Mouse (Mus musculus): ENCODE data around the gene Gm20388. TPM values are rescaled to one million over a fixed set of nuclear protein-coding genes. Genes with fewer than 3 reads are reported as not detected.

Gm20388 gene
- total RNA-seq, 2 experiments from 2014 or later: 2.2 to 7.6 TPM

GRCm38 (mm10) chr8:120657415-120657814 lies 746.8 kb downstream of the Gm20388 start:
- peak overlapping the region; percentile 72 for H3K27ac ChIP-seq
- H3K4me3 ChIP-seq: no peak overlapping the region
- no peak for DNase-seq (ENCODE audit: low spot score in 2 of 2)
- no peak for TF ChIP-seq CTCF (conservative IDR thresholded peaks at IDR 0.05)

DNA sequence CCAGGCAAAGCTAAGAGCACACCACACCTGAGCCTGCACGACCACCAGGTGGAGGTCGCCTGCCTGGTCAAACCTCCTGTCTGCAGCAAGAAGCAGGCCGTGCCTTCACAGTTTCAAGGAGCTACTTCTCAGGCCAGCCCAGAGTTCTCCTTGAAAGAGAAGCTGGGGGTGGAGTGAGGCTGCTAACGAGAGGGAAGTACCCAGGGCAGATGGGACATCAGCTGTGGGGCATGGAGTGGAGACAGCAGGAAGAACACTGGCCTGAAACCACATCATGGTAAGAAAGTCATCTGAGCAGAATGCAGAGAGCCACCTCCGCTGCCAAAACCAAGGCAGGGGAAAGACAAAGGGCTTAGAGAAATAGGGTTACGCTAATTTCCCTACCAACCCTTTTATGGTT lies 753.9 kb downstream of the Gm20388 start:
- Histone ChIP-seq H3K27ac (peak overlapping the region; percentile 97), H3K4me3 (peak overlapping the region; percentile 100; the same call in 1 of the 2 replicates)
- no peak for TF ChIP-seq CTCF (conservative IDR thresholded peaks at IDR 0.05)
- DNase-seq (ENCODE audit: low spot score in 2 of 2): peak in 1 of 2 experiments; percentile 28

DNA sequence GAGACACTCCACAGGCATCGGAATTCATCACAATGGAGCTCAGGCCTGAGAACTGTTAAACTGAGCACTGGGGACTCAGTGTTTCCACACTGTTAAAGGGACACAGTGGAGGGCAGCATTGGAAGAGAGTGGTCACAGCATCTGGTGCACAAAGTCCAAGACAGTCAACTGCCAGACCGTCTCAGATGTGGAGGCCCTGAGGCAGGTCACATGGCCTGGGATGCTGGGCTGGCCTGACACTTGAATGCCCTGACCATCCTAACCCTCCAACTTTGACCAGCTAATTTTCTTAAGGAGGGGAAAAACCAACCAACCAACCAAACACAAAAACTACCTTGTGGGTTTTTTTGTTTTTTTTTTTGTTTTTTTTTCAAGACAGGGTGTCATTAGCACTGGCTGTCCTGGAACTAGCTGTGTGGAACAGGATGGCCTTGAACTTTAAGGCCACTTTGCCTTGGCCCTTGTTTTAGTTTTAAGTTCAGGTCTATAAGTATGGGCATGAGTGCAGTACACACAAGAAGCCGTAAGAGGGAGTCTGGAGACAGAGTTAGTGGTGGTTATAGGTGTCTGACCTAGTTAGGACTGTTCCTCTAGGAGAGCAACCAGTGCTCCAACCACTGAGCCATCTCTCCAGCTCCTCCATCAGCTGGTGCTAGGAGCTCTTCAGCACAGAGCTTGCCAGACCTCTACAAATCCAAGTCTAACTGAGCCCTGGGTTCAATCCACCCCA lies 755.2 kb downstream of the Gm20388 start:
- TF ChIP-seq CTCF (conservative IDR thresholded peaks at IDR 0.05): peak; percentile 60
- DNase-seq (ENCODE audit: low spot score in 2 of 2): no peak
- peak overlapping the region; percentile 97 for H3K27ac ChIP-seq
- peak overlapping the region; percentile 100 for H3K4me3 ChIP-seq

GRCm38 (mm10) chr8:120666807-120667470 lies 756.3 kb downstream of the Gm20388 start:
- peak overlapping the region; percentile 100 for H3K4me3 ChIP-seq
- TF ChIP-seq CTCF (conservative IDR thresholded peaks at IDR 0.05): no peak
- peak overlapping the region; percentile 97 for H3K27ac ChIP-seq
- no peak for DNase-seq (ENCODE audit: low spot score in 2 of 2)

GRCm38 (mm10) chr8:120667561-120668373 lies 757.1 kb downstream of the Gm20388 start, which contains the start of the genes Gm27021 and Cox4i1:
Gene Gm27021, minus strand, starts transcription at chr8:120668079.
Gene Cox4i1, plus strand, starts transcription at chr8:120668222.
- Histone ChIP-seq H3K4me3 (peak within 1 kb of the TSS; percentile 100), H3K27ac (peak within 1 kb of the TSS; percentile 97)
- 0 out of 2 replicates have a peak, but pooled peaks have one; percentile 35 for TF ChIP-seq CTCF (conservative IDR thresholded peaks at IDR 0.05)
- DNase-seq (ENCODE audit: low spot score in 2 of 2): peak; percentile 88 to 89

- no peak for TF ChIP-seq CTCF (conservative IDR thresholded peaks at IDR 0.05)
- peak within 1 kb of the TSS; percentile 97 for H3K27ac ChIP-seq
- DNase-seq (ENCODE audit: low spot score in 2 of 2): no peak
- peak within 1 kb of the TSS; percentile 100 for H3K4me3 ChIP-seq
These were observed 757.8 kb downstream of the Gm20388 start, which contains the start of gene Emc8 for GRCm38 (mm10) chr8:120668374-120668905. Gene Emc8, minus strand, starts transcription at chr8:120668573.

- no peak for DNase-seq (ENCODE audit: low spot score in 2 of 2)
- TF ChIP-seq CTCF (conservative IDR thresholded peaks at IDR 0.05): no peak
- H3K27ac ChIP-seq: no peak overlapping the region
- no peak overlapping the region for H3K4me3 ChIP-seq
These were observed 761.1 kb downstream of the Gm20388 start for GRCm38 (mm10) chr8:120671775-120672174.

DNA sequence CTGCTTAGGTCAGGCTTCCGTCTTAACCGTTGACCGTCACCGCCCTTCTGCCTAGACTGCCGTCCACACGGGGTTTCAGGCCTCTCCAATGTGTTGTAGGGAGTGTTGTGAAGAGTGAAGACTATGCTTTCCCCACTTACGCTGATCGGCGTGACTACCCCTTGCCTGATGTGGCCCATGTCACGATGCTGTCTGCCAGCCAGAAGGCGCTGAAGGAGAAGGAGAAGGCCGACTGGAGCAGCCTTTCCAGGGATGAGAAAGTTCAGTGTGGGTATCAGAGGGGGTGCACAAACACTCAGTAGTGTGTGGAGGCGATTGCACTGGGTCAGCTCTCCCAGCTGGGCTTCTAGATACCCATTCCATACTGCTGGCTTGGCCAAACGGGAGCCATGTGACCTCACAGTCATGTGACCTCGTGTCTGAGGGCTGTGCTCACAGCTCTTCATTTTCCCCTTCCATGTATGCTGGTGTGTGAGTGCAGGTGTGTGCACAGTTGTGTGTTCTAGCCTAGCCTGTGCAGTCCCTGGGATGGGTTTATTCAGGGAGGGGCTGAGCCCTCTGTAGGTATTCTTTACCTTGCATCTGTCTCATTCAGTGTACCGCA lies 762.1 kb downstream of the Gm20388 start:
- TF ChIP-seq CTCF (conservative IDR thresholded peaks at IDR 0.05): no peak
- DNase-seq (ENCODE audit: low spot score in 2 of 2): no peak
- Histone ChIP-seq H3K27ac (no peak overlapping the region), H3K4me3 (no peak overlapping the region)

DNA sequence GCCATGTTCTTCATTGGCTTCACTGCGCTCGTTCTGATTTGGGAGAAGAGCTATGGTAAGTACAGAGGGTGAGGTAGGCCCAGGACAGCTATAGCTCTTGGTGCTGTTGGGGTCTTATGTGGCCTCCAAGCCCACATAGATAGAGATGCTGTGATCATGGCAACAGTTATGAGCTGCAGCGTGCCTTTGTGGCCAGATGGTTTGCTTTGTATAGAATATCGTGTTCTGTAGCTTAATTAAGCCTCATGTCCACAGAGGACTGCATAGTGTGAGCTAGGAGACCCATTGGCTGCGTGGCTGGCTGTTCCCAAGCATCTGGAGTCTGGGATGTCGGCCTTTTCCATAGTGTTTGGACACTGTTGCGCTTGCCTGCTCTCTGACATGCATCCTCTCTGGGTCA lies 762.7 kb downstream of the Gm20388 start:
- no peak for TF ChIP-seq CTCF (conservative IDR thresholded peaks at IDR 0.05)
- Histone ChIP-seq H3K4me3 (no peak overlapping the region), H3K27ac (no peak overlapping the region)
- DNase-seq (ENCODE audit: low spot score in 2 of 2): no peak

GRCm38 (mm10) chr8:120675718-120676117 lies 765.1 kb downstream of the Gm20388 start:
- peak; percentile 60 for TF ChIP-seq CTCF (conservative IDR thresholded peaks at IDR 0.05)
- no peak overlapping the region for H3K27ac ChIP-seq
- no peak for DNase-seq (ENCODE audit: low spot score in 2 of 2)
- no peak overlapping the region for H3K4me3 ChIP-seq

GRCm38 (mm10) chr8:120678447-120678846 lies 767.8 kb downstream of the Gm20388 start:
- no peak overlapping the region for H3K27ac ChIP-seq
- no peak overlapping the region for H3K4me3 ChIP-seq
- peak; percentile 96 for TF ChIP-seq CTCF (conservative IDR thresholded peaks at IDR 0.05)
- DNase-seq (ENCODE audit: low spot score in 2 of 2): peak; percentile 75 to 89
